Mouse (Mus musculus): Measurements from ENCODE around the gene Zfand2a.

DNA sequence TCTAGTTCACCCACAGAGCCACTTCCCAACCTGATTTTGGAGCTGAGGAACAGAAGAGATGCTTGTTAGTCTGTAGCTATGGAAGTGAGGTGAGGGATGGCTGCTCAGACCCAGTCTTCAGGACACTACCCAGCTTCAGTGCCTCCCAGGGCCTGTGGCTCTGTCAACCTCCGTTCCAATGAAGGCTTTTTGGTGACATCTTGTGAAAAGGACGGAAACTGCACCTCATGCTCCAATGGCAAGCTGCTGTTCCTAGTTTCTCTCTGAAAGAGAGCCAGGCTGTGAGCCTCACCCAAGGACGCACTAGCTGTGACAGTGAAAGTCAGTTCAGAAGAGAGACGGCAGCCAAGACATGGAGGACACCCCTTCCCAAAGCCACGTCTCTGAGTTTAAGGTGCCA is 16.4 kb downstream of the Zfand2a start:
- no peak for TF ChIP-seq POLR2A (IDR thresholded peaks at IDR 0.05; ENCODE audit: borderline replicate concordance, control insufficient read depth, low read depth, low read length)
- peak; percentile 24; the same call in 1 of the 2 replicates for TF ChIP-seq CTCF (IDR thresholded peaks at IDR 0.05; ENCODE audit: control insufficient read depth, insufficient read depth, low read length)
